Mouse (Mus musculus) kidney, adult 2 months (tissue): ENCODE data around the gene Ccnk. TPM values are rescaled to one million over a fixed set of nuclear protein-coding genes. Genes with fewer than 3 reads are reported as not detected.

ENCODE experiments used
- DNase-seq: peaks from one replicate; pipeline ENCODE4 v3.0.0; 2021
- H3K27ac ChIP-seq: fragments of 200-500 bp; 2 replicates; pipeline ENCODE4 v1.5.1; 2012; ENCODE audit warnings: low read depth, low read length, control low read depth, inconsistent platforms; ENCODE audit not compliant: insufficient read depth
- H3K27me3 ChIP-seq: fragments of 200-500 bp; replicated peaks from 2 replicates; pipeline ENCODE4 v1.6.1; 2012; ENCODE audit warnings: mild to moderate bottlenecking, moderate library complexity, low read length, inconsistent platforms; ENCODE audit not compliant: control insufficient read depth, insufficient read depth
- H3K36me3 ChIP-seq: fragments of 200-500 bp; 2 replicates; pipeline ENCODE4 v1.6.1; 2012; ENCODE audit warnings: mild to moderate bottlenecking, moderate library complexity, low read length, inconsistent platforms; ENCODE audit not compliant: control insufficient read depth, insufficient read depth
- H3K4me1 ChIP-seq: fragments of 200-500 bp; 2 replicates; pipeline ENCODE4 v1.6.1; 2011; ENCODE audit warnings: low read length; ENCODE audit not compliant: control insufficient read depth, insufficient read depth
- H3K4me3 ChIP-seq: fragments of 200-500 bp; 2 replicates; pipeline ENCODE4 v1.5.1; 2011; ENCODE audit warnings: mild to moderate bottlenecking, low read depth, low read length, control low read depth; ENCODE audit not compliant: insufficient read depth
- CTCF ChIP-seq: fragments of 200-500 bp; conservative IDR thresholded peaks from 2 replicates; pipeline ENCODE4 v1.5.1; 2011; ENCODE audit warnings: low read depth, mild to moderate bottlenecking, control low read depth, low read length, moderate library complexity, mixed read lengths; ENCODE audit not compliant: insufficient read depth, insufficient read length
- POLR2A ChIP-seq: fragments of 200-500 bp; IDR thresholded peaks from one replicate; pipeline ENCODE4 v1.6.1; 2011; ENCODE audit warnings: low read depth, low read length, control low read depth
- WGBS: fragments of 180-500 bp; shearing (Covaris S2); methylation state at CpG from one replicate; pipeline ENCODE4 v1.1.7; 2018; 5-methylcytosine and 5-hydroxymethylcytosine counted together
- polyA plus RNA-seq: library from polyadenylated mRNA; depleted of rRNA; stranded (reverse); fragments of >200 nt; gene quantifications from 2 replicates; pipeline ENCODE4 v1.2.3, GENCODE M21; 2012

Ccnk gene
- polyA plus RNA-seq, 1 experiment, result 12.6 TPM

GRCm38 (mm10) chr12:108149764-108150163, 29.6 kb upstream of the Ccnk start:
- Histone ChIP-seq H3K27me3 (no peaks in the 10 kb centered on the region), H3K27ac (no peak overlapping the region), H3K4me3 (no peak overlapping the region), H3K4me1 (peaks cover 6% of the 10 kb centered on the region; the same call in 1 of the 2 replicates), H3K36me3 (no peaks in the 10 kb centered on the region)
- TF ChIP-seq POLR2A (no peak), CTCF (no peak)
- DNase-seq, result no peak
- whole genome bisulfite sequencing, result 69% methylated on average over 3 of the region's 3 CpGs

- no peak overlapping the region for H3K4me3 ChIP-seq
- no peak overlapping the region for H3K27ac ChIP-seq
- no peak for DNase-seq
- no peaks in the 10 kb centered on the region; the same call in 1 of the 2 replicates for H3K36me3 ChIP-seq
- no peaks in the 10 kb centered on the region for H3K27me3 ChIP-seq
- 97% methylated on average over 2 of the region's 2 CpGs for WGBS
- peaks cover 1% of the 10 kb centered on the region; the same call in 1 of the 2 replicates for H3K4me1 ChIP-seq
- TF ChIP-seq CTCF (peak; percentile 36), POLR2A (no peak)
Observed at GRCm38 (mm10) chr12:108152743-108153142, 26.6 kb upstream of the Ccnk start.

- DNase-seq, result no peak
- Histone ChIP-seq H3K4me3 (no peak overlapping the region), H3K27me3 (no peaks in the 10 kb centered on the region), H3K4me1 (no peaks in the 10 kb centered on the region), H3K27ac (no peak overlapping the region), H3K36me3 (no peaks in the 10 kb centered on the region; the same call in none of the 2 replicates)
- TF ChIP-seq CTCF, result no peak
- no peak for TF ChIP-seq POLR2A
Observed at GRCm38 (mm10) chr12:108159863-108160262, 19.5 kb upstream of the Ccnk start.

GRCm38 (mm10) chr12:108162036-108162435, 17.3 kb upstream of the Ccnk start:
- H3K36me3 ChIP-seq, result no peaks in the 10 kb centered on the region; the same call in 1 of the 2 replicates
- TF ChIP-seq CTCF (peak; percentile 61), POLR2A (no peak)
- no peak overlapping the region for H3K27ac ChIP-seq
- no peak overlapping the region for H3K4me3 ChIP-seq
- H3K27me3 ChIP-seq, result no peaks in the 10 kb centered on the region
- H3K4me1 ChIP-seq, result 0 out of 2 replicates have a peak, but pooled peaks cover 3% of the 10 kb centered on the region
- 94% methylated on average over 1 of the region's 1 CpGs for WGBS
- peak; percentile 27 for DNase-seq

GRCm38 (mm10) chr12:108163706-108164105, 15.7 kb upstream of the Ccnk start:
- Histone ChIP-seq H3K4me3 (no peak overlapping the region), H3K4me1 (0 out of 2 replicates have a peak, but pooled peaks cover 3% of the 10 kb centered on the region), H3K27me3 (no peaks in the 10 kb centered on the region), H3K36me3 (no peaks in the 10 kb centered on the region; the same call in 1 of the 2 replicates), H3K27ac (no peak overlapping the region)
- no peak for TF ChIP-seq CTCF
- TF ChIP-seq POLR2A, result no peak
- WGBS, result 56% methylated on average over 3 of the region's 3 CpGs
- no peak for DNase-seq

- H3K36me3 ChIP-seq, result no peaks in the 10 kb centered on the region
- H3K4me3 ChIP-seq, result no peak overlapping the region
- no peaks in the 10 kb centered on the region for H3K27me3 ChIP-seq
- WGBS, result 47% methylated on average over 3 of the region's 3 CpGs
- no peak overlapping the region for H3K27ac ChIP-seq
- no peak for DNase-seq
- peaks cover 22% of the 10 kb centered on the region for H3K4me1 ChIP-seq
- TF ChIP-seq CTCF, result no peak
Observed at GRCm38 (mm10) chr12:108168909-108169308, 10.5 kb upstream of the Ccnk start.

- TF ChIP-seq POLR2A, result no peak
- no peak for TF ChIP-seq CTCF
- DNase-seq, result no peak
- Histone ChIP-seq H3K27me3 (no peaks in the 10 kb centered on the region), H3K4me3 (no peak overlapping the region), H3K4me1 (peaks cover 22% of the 10 kb centered on the region), H3K36me3 (no peaks in the 10 kb centered on the region), H3K27ac (no peak overlapping the region)
- 90% methylated on average over 3 of the region's 3 CpGs for WGBS
Observed at GRCm38 (mm10) chr12:108170467-108170866, 8.9 kb upstream of the Ccnk start.

GRCm38 (mm10) chr12:108171336-108171735, 8.0 kb upstream of the Ccnk start:
- Histone ChIP-seq H3K27me3 (no peaks in the 10 kb centered on the region), H3K36me3 (no peaks in the 10 kb centered on the region), H3K4me3 (no peak overlapping the region), H3K4me1 (peaks cover 24% of the 10 kb centered on the region), H3K27ac (no peak overlapping the region)
- no peak for TF ChIP-seq CTCF
- TF ChIP-seq POLR2A, result no peak
- DNase-seq, result peak; percentile 23
